Mouse (Mus musculus) midbrain, postnatal 0 days (tissue): ENCODE measurements around the gene Pycr2. TPM values are rescaled to one million over a fixed set of nuclear protein-coding genes. Genes with fewer than 3 reads are reported as not detected.
"Not testable (repeated sequence)": the region's sequence is repeated elsewhere in the genome, so short reads cannot be mapped to it uniquely, and the experiment has no call there.

Source experiments
- ATAC-seq: fragments of 200-750 bp; cut with Nextera tagmentation; 2 replicates; pipeline ENCODE4 v1.8.0; 2017; ENCODE audit warnings: moderate number of reproducible peaks, mild to moderate bottlenecking, moderate TSS enrichment, moderate library complexity; ENCODE audit not compliant: low FRiP score
- DNase-seq: peaks from one replicate; pipeline ENCODE4 v3.0.0-alpha.2; 2015; ENCODE audit warnings: low spot score
- H3K27ac ChIP-seq: fragments of 300-500 bp; sonication (generic); 2 replicates; pipeline ENCODE4 v1.5.1; 2014; ENCODE audit warnings: low read depth, mild to moderate bottlenecking, low read length, mixed read lengths
- H3K27me3 ChIP-seq: fragments of 300-500 bp; sonication (generic); 2 replicates; pipeline ENCODE4 v1.6.1; 2014; ENCODE audit warnings: low read length, control low read depth, mixed read lengths; ENCODE audit not compliant: insufficient read depth
- H3K36me3 ChIP-seq: fragments of 300-500 bp; sonication (generic); 2 replicates; pipeline ENCODE4 v1.6.1; 2014; ENCODE audit warnings: low read length, control low read depth, mixed read lengths; ENCODE audit not compliant: insufficient read depth
- H3K4me1 ChIP-seq: fragments of 300-500 bp; sonication (generic); 2 replicates; pipeline ENCODE4 v1.6.1; 2014; ENCODE audit warnings: mild to moderate bottlenecking, control low read depth, antibody characterized with exemption, low read length, mixed read lengths; ENCODE audit not compliant: insufficient read depth
- H3K4me2 ChIP-seq: fragments of 300-500 bp; sonication (generic); 2 replicates; pipeline ENCODE4 v1.6.1; 2014; ENCODE audit warnings: low read depth, mild to moderate bottlenecking, low read length, mixed read lengths; ENCODE audit not compliant: poor library complexity, severe bottlenecking
- H3K4me3 ChIP-seq: fragments of 300-500 bp; sonication (generic); 2 replicates; pipeline ENCODE4 v1.5.1; 2014; ENCODE audit warnings: low read depth, mild to moderate bottlenecking, low read length, moderate library complexity
- H3K9ac ChIP-seq: fragments of 300-500 bp; sonication (generic); replicated peaks from 2 replicates; pipeline ENCODE4 v1.6.1; 2014; ENCODE audit warnings: mild to moderate bottlenecking, low read length, moderate library complexity, mixed read lengths; ENCODE audit not compliant: poor library complexity, severe bottlenecking
- H3K9me3 ChIP-seq: fragments of 300-500 bp; sonication (generic); 2 replicates; pipeline ENCODE4 v1.6.1; 2016; ENCODE audit warnings: low read length, control low read depth
- CTCF ChIP-seq: IDR thresholded peaks from 2 replicates; pipeline ENCODE4 v1.5.1; 2016; ENCODE audit warnings: antibody characterized with exemption, mild to moderate bottlenecking
- WGBS: fragments of 180-500 bp; shearing (Covaris S2); extraction: QIAGEN DNeasy Blood & Tissue Kit; methylation state at CpG from one replicate; pipeline ENCODE4 v1.1.7; 2014; 5-methylcytosine and 5-hydroxymethylcytosine counted together
- polyA plus RNA-seq: library from polyadenylated mRNA; unstranded; fragments of >200 nt; fragmentation: Nextera tagmentation; extraction: Ambion mirVana; gene quantifications from 2 replicates; pipeline ENCODE4 v1.2.1, GENCODE M21; 2015
- total RNA-seq: library from RNA; depleted of rRNA; stranded (reverse); fragments of >200 nt; gene quantifications from 2 replicates; pipeline ENCODE4 v1.2.3, GENCODE M21; 2014

Gene Pycr2
- total and polyA plus RNA-seq, 2 experiments from 2014 or later: 50.5 to 60.5 TPM

DNA sequence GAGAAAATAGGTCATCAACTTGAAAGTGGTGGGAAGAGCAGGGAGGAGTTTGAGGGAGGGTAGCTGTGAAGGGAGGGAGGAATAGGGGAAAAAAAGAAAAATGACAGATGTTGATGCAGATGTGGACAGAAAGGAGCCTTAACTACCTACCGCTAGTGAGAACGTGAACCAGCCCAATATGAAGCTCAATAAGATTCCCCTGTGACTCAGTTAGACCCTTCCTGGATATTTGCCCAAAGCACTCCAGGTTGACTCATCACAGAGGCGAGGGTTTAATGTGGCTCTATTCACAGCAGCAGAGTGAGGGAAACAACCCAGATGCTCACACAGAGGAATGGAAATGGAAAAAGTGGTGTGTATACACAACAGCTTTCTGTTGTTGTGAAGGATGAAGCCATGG, 27.0 kb downstream of the Pycr2 start:
- Histone ChIP-seq H3K4me2 (no peak overlapping the region), H3K9ac (no peak overlapping the region), H3K4me1 (no peaks in the 10 kb centered on the region), H3K4me3 (no peak overlapping the region), H3K27ac (no peak overlapping the region), H3K27me3 (peaks cover 15% of the 10 kb centered on the region), H3K36me3 (no peaks in the 10 kb centered on the region), H3K9me3 (no peaks in the 10 kb centered on the region)
- DNase-seq (no peak), ATAC-seq (no peak)
- TF ChIP-seq CTCF: no peak
- WGBS: 76% methylated on average over 3 of the region's 3 CpGs

DNA sequence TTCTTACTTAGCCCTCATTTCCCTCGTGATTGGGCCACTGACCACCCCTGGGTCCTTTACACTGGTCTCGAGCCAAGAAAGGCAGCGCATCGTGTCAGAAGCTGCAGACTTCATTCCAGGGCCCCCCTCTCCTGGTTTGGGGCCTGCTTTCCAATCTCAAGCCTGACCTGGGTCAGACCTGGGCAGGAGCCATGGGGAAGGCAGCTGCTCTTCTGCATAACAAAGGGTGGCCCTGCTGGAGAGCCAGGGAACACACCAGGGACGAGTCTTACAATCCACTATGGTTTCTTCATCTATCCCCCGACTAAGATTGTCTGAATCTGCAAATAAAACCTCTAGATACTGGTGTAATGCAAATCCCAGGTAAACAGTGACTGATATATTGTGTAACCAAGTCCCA, 29.6 kb downstream of the Pycr2 start:
- no peak overlapping the region for H3K4me3 ChIP-seq
- H3K27me3 ChIP-seq: peaks cover 26% of the 10 kb centered on the region
- no peak for ATAC-seq
- WGBS: 22% methylated on average over 6 of the region's 6 CpGs
- no peak overlapping the region for H3K27ac ChIP-seq
- no peak overlapping the region for H3K4me2 ChIP-seq
- TF ChIP-seq CTCF: no peak
- no peaks in the 10 kb centered on the region for H3K9me3 ChIP-seq
- H3K36me3 ChIP-seq: no peaks in the 10 kb centered on the region
- no peak for DNase-seq
- H3K4me1 ChIP-seq: no peaks in the 10 kb centered on the region
- no peak overlapping the region for H3K9ac ChIP-seq

DNA sequence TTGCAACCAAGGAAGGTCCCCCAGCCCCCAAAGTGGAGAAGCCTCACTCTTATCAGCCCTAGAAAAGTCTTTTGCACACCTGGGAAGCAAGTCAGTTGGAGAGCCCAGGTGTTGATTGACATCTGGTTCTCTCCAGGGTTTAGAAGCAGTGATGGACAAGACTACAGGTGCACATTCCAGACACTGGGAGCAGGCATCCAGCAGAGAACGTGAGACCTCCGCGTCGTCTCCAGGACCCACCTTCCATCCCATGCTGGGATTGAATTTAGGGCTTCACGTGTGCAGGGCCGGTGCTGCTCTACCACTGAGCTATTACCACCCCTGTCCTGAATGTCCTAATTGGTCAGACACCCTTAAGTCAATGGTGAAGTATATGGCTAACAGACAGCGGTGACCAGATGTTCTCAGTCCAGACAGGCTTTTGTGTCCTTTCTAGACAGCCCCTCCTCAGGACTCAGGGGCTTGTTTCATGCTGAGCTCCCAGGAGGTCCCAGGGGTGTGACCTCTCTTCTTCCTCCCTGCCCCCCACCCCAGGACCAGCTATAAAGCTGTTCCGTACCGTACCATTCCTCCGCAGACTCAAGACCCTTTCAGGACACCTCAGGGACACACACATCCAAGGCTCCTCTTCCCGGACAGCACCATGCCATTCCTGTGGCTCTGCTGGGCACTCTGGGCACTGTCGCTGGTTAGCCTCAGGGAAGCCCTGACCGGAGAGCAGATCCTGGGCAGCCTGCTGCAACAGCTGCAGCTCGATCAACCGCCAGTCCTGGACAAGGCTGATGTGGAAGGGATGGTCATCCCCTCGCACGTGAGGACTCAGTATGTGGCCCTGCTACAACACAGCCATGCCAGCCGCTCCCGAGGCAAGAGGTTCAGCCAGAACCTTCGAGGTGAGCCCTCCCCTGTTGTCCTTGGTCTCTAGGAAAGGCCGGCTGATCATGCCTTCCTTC, 30.6 kb downstream of the Pycr2 start, which contains the start of gene Lefty1:
TSS of gene Lefty1 (plus strand) at position 556 of the 953 bp plus-strand sequence.
- H3K9ac ChIP-seq: no peak within 1 kb of the TSS
- H3K27ac ChIP-seq: no peak within 1 kb of the TSS
- no peaks in the 10 kb centered on the region for H3K9me3 ChIP-seq
- peaks cover 26% of the 10 kb centered on the region for H3K27me3 ChIP-seq
- no peak for TF ChIP-seq CTCF
- 20% methylated on average over 21 of the region's 21 CpGs for WGBS
- H3K4me2 ChIP-seq: no peak within 1 kb of the TSS
- no peak within 1 kb of the TSS for H3K4me3 ChIP-seq
- DNase-seq (no peak), ATAC-seq (no peak)
- H3K36me3 ChIP-seq: no peaks in the 10 kb centered on the region
- no peaks in the 10 kb centered on the region for H3K4me1 ChIP-seq

DNA sequence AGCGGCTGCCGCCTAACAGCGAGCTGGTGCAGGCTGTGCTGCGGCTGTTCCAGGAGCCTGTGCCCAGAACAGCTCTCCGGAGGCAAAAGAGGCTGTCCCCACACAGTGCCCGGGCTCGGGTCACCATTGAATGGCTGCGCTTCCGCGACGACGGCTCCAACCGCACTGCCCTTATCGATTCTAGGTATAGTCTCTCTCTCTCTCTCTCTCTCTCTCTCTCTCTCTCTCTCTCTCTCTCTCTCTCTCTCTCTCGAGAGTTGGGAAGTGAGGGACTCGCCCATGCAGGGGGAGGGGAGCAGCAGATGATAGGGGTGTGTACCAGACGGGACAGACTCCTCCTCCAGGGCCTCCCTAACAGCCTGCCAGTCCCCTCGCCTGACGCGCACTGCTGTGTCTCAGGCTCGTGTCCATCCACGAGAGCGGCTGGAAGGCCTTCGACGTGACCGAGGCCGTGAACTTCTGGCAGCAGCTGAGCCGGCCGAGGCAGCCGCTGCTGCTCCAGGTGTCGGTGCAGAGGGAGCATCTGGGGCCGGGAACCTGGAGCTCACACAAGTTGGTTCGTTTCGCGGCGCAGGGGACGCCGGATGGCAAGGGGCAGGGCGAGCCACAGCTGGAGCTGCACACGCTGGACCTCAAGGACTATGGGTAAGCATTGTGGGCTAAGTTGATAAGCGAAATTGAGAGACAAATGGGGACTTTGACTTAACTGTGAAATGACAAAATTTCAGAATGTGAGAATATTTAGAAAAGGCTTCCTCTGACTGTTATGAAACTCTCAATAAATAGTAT, 32.7 kb downstream of the Pycr2 start:
- not testable (repeated sequence) for H3K9ac ChIP-seq, H3K36me3 ChIP-seq, H3K9me3 ChIP-seq, H3K27ac ChIP-seq, H3K4me1 ChIP-seq
- WGBS: 5% methylated on average over 32 of the region's 41 CpGs
- Histone ChIP-seq H3K4me2 (peak overlapping the region; percentile 22; the same call in 1 of the 2 replicates), H3K27me3 (peaks cover 35% of the 10 kb centered on the region), H3K4me3 (0 out of 2 replicates have a peak overlapping the region, but pooled peaks have one; percentile 2)
- ATAC-seq (0 out of 2 replicates have a peak, but pooled peaks have one; percentile 44), DNase-seq (peak; percentile 22)

DNA sequence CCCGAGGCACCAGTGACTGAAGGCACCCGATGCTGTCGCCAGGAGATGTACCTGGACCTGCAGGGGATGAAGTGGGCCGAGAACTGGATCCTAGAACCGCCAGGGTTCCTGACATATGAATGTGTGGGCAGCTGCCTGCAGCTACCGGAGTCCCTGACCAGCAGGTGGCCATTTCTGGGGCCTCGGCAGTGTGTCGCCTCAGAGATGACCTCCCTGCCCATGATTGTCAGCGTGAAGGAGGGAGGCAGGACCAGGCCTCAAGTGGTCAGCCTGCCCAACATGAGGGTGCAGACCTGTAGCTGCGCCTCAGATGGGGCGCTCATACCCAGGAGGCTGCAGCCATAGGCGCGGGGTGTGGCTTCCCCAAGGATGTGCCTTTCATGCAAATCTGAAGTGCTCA, 33.5 kb downstream of the Pycr2 start:
- not testable (repeated sequence) for H3K4me3 ChIP-seq, H3K4me2 ChIP-seq, H3K9me3 ChIP-seq, DNase-seq, H3K9ac ChIP-seq, ATAC-seq, H3K27ac ChIP-seq, H3K4me1 ChIP-seq, H3K36me3 ChIP-seq
- H3K27me3 ChIP-seq: peaks cover 43% of the 10 kb centered on the region
- WGBS: 16% methylated on average over 13 of the region's 13 CpGs

DNA sequence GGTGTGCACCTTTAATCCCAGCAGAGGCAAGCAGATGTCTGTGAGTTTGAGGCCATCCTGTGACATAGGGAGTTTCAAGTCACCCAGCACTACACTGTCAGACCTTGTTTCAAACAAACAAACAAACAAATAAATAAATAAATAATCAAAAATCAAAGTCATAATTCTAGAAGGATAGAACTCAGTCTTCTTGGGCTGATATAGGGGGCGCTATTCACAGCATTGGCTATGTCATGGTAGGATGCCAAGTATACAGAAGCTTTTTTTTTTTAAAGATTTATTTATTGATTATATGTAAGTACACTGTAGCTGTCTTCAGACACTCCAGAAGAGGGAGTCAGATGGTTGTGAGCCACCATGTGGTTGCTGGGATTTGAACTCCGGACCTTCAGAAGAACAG, 34.7 kb downstream of the Pycr2 start:
- DNase-seq, H3K9ac ChIP-seq, H3K4me1 ChIP-seq, H3K36me3 ChIP-seq, H3K9me3 ChIP-seq, ATAC-seq, H3K4me2 ChIP-seq, H3K4me3 ChIP-seq, H3K27ac ChIP-seq: not testable (repeated sequence)
- peaks cover 54% of the 10 kb centered on the region for H3K27me3 ChIP-seq
- 75% methylated on average over 2 of the region's 2 CpGs for WGBS
